Mouse (Mus musculus) liver, postnatal 0 days (tissue): Measurements from ENCODE around the gene Gm4792.

Experiments
- CTCF ChIP-seq: sonication (generic); IDR thresholded peaks from 2 replicates; pipeline ENCODE4 v1.5.1; 2016; ENCODE audit warnings: antibody characterized with exemption, low read depth
- EP300 ChIP-seq: IDR thresholded peaks from 2 replicates; pipeline ENCODE4 v1.6.1; 2016; ENCODE audit warnings: antibody characterized with exemption, low read depth, mild to moderate bottlenecking

DNA sequence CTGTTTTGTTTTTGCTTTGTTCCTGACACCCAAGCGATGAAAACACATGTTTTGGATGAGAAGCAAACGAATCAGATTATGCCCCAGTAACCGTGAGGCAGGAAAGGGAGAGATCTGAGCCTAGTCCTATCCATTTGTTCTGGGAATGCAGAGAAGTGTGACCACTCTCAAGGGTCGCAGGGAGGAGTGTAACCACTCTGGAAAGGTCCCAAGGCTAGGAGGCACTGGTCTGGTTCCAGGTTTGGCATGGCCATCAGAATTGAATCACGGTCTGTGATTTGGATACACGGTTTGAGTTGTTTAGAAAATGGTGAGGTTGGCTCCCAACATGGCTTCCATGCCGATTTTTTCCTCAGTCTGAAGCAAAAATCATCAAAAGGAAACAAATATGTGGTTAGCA, 43.8 kb upstream of the Gm4792 start:
- no peak for TF ChIP-seq CTCF
- no peak for TF ChIP-seq EP300
